Mouse (Mus musculus): ENCODE measurements around the gene Cfap54. TPM values are rescaled to one million over a fixed set of nuclear protein-coding genes. Genes with fewer than 3 reads are reported as not detected.

The Cfap54 gene
- 2.6 and 5.3 TPM in 2 replicates for total RNA-seq (2023)

GRCm38 (mm10) chr10:93081133-93081779 is at the start of gene Cfap54:
Cfap54 (minus strand) TSS chr10:93081618.

Other genes starting within 250 kb of the Cfap54 start
- gene Cdk17, start 79.3 kb upstream of the Cfap54 start, total RNA-seq (2023): 51.9 and 61.4 TPM in 2 replicates
- gene Elk3, start 229.5 kb upstream of the Cfap54 start, total RNA-seq (2023): 13.4 and 19.1 TPM in 2 replicates